Mouse (Mus musculus) limb, embryonic 11.5 days (tissue): ENCODE results near the gene 4921517D22Rik. TPM values are rescaled to one million over a fixed set of nuclear protein-coding genes. Genes with fewer than 3 reads are reported as not detected.
A peak's percentile ranks its signal among the peaks of the same experiment; 100 is the strongest.

Experiments used
- ATAC-seq: fragments of 200-750 bp; cut with Nextera tagmentation; 2 replicates; pipeline ENCODE4 v1.8.0; 2017; ENCODE audit warnings: low read depth; ENCODE audit not compliant: insufficient number of reproducible peaks, low FRiP score, low TSS enrichment
- DNase-seq: peaks from one replicate; pipeline ENCODE4 v3.0.0-alpha.2; 2015; ENCODE audit warnings: low spot score
- H3K27ac ChIP-seq: fragments of 300-500 bp; sonication (generic); replicated peaks from 2 replicates; pipeline ENCODE4 v1.5.1; 2014; ENCODE audit warnings: low read depth, mild to moderate bottlenecking, low read length
- H3K27me3 ChIP-seq: fragments of 300-500 bp; sonication (generic); 2 replicates; pipeline ENCODE4 v1.6.1; 2014; ENCODE audit warnings: mild to moderate bottlenecking, low read length, mixed read lengths; ENCODE audit not compliant: control insufficient read depth, insufficient read depth
- H3K36me3 ChIP-seq: fragments of 300-500 bp; sonication (generic); 2 replicates; pipeline ENCODE4 v1.6.1; 2014; ENCODE audit warnings: mild to moderate bottlenecking, low read length, moderate library complexity, mixed read lengths; ENCODE audit not compliant: control insufficient read depth, insufficient read depth
- H3K4me1 ChIP-seq: fragments of 300-500 bp; sonication (generic); 2 replicates; pipeline ENCODE4 v1.6.1; 2014; ENCODE audit warnings: low read length, mixed read lengths; ENCODE audit not compliant: control insufficient read depth, insufficient read depth
- H3K4me2 ChIP-seq: fragments of 300-500 bp; sonication (generic); 2 replicates; pipeline ENCODE4 v1.6.1; 2014; ENCODE audit warnings: low read depth, mild to moderate bottlenecking, moderate library complexity; ENCODE audit not compliant: severe bottlenecking
- H3K4me3 ChIP-seq: fragments of 300-500 bp; sonication (generic); 2 replicates; pipeline ENCODE4 v1.5.1; 2014; ENCODE audit warnings: low read depth, low read length
- H3K9ac ChIP-seq: fragments of 300-500 bp; sonication (generic); 2 replicates; pipeline ENCODE4 v1.6.1; 2014; ENCODE audit warnings: mild to moderate bottlenecking, low read length
- H3K9me3 ChIP-seq: fragments of 300-500 bp; sonication (generic); 2 replicates; pipeline ENCODE4 v1.6.1; 2016; ENCODE audit warnings: low read length; ENCODE audit not compliant: control insufficient read depth
- WGBS: fragments of 180-500 bp; shearing (Covaris S2); extraction: QIAGEN DNeasy Blood & Tissue Kit; methylation state at CpG from one replicate; pipeline ENCODE4 v1.1.7; 2014; 5-methylcytosine and 5-hydroxymethylcytosine counted together
- polyA plus RNA-seq: library from polyadenylated mRNA; unstranded; fragments of >200 nt; fragmentation: Nextera tagmentation; extraction: Ambion mirVana; gene quantifications from 2 replicates; pipeline ENCODE4 v1.2.1, GENCODE M21; 2014

Gene 4921517D22Rik
- polyA plus RNA-seq, 1 experiment from 2014 or later, result not detected

- Histone ChIP-seq H3K4me2 (no peak overlapping the region), H3K27ac (no peak overlapping the region), H3K27me3 (no peaks in the 10 kb centered on the region), H3K9me3 (no peaks in the 10 kb centered on the region), H3K36me3 (peaks cover 27% of the 10 kb centered on the region), H3K4me3 (no peak overlapping the region), H3K9ac (no peak overlapping the region), H3K4me1 (0 out of 2 replicates have a peak, but pooled peaks cover under 1% of the 10 kb centered on the region)
- 93% methylated on average over 12 of the region's 12 CpGs for WGBS
- DNase-seq (no peak), ATAC-seq (no peak)
Measured at GRCm38 (mm10) chr13:59661966-59662365, 31.9 kb downstream of the 4921517D22Rik start.

- no peaks in the 10 kb centered on the region for H3K9me3 ChIP-seq
- no peak overlapping the region for H3K9ac ChIP-seq
- H3K27ac ChIP-seq, result no peak overlapping the region
- no peak overlapping the region for H3K4me3 ChIP-seq
- no peaks in the 10 kb centered on the region for H3K27me3 ChIP-seq
- ATAC-seq, result no peak
- DNase-seq, result no peak
- 0 out of 2 replicates have a peak, but pooled peaks cover 4% of the 10 kb centered on the region for H3K4me1 ChIP-seq
- 93% methylated on average over 8 of the region's 8 CpGs for WGBS
- peaks cover 27% of the 10 kb centered on the region for H3K36me3 ChIP-seq
- H3K4me2 ChIP-seq, result no peak overlapping the region
Measured at GRCm38 (mm10) chr13:59661387-59661786, 32.5 kb downstream of the 4921517D22Rik start.

- Histone ChIP-seq H3K4me2 (no peak overlapping the region), H3K9me3 (no peaks in the 10 kb centered on the region), H3K36me3 (peaks cover 26% of the 10 kb centered on the region), H3K27me3 (no peaks in the 10 kb centered on the region), H3K9ac (no peak overlapping the region), H3K4me1 (0 out of 2 replicates have a peak, but pooled peaks cover 4% of the 10 kb centered on the region), H3K27ac (no peak overlapping the region), H3K4me3 (no peak overlapping the region)
- DNase-seq, result no peak
- WGBS, result 91% methylated on average over 3 of the region's 3 CpGs
- no peak for ATAC-seq
Measured at GRCm38 (mm10) chr13:59660371-59660770, 33.5 kb downstream of the 4921517D22Rik start.

GRCm38 (mm10) chr13:59657781-59658180, 36.1 kb downstream of the 4921517D22Rik start:
- no peak overlapping the region for H3K4me2 ChIP-seq
- H3K36me3 ChIP-seq, result peaks cover 12% of the 10 kb centered on the region
- H3K27me3 ChIP-seq, result no peaks in the 10 kb centered on the region
- no peaks in the 10 kb centered on the region for H3K9me3 ChIP-seq
- DNase-seq (no peak), ATAC-seq (no peak)
- H3K27ac ChIP-seq, result no peak overlapping the region
- H3K4me1 ChIP-seq, result 0 out of 2 replicates have a peak, but pooled peaks cover 4% of the 10 kb centered on the region
- 81% methylated on average over 5 of the region's 5 CpGs for WGBS
- H3K9ac ChIP-seq, result no peak overlapping the region
- H3K4me3 ChIP-seq, result no peak overlapping the region

GRCm38 (mm10) chr13:59656975-59657388, 36.9 kb downstream of the 4921517D22Rik start:
- Histone ChIP-seq H3K27me3 (no peaks in the 10 kb centered on the region), H3K9ac (no peak overlapping the region), H3K4me2 (no peak overlapping the region), H3K9me3 (no peaks in the 10 kb centered on the region), H3K4me1 (0 out of 2 replicates have a peak, but pooled peaks cover 4% of the 10 kb centered on the region), H3K27ac (peak overlapping the region; percentile 52; the same call in 1 of the 2 replicates), H3K36me3 (peaks cover 12% of the 10 kb centered on the region), H3K4me3 (no peak overlapping the region)
- DNase-seq (no peak), ATAC-seq (no peak)
- 76% methylated on average over 4 of the region's 4 CpGs for WGBS

- no peak overlapping the region for H3K4me3 ChIP-seq
- no peaks in the 10 kb centered on the region for H3K27me3 ChIP-seq
- peak overlapping the region; percentile 52; the same call in 1 of the 2 replicates for H3K27ac ChIP-seq
- no peak for DNase-seq
- 69% methylated on average over 10 of the region's 10 CpGs for WGBS
- H3K9ac ChIP-seq, result no peak overlapping the region
- H3K4me2 ChIP-seq, result no peak overlapping the region
- peaks cover 10% of the 10 kb centered on the region for H3K36me3 ChIP-seq
- no peak for ATAC-seq
- no peaks in the 10 kb centered on the region for H3K9me3 ChIP-seq
- 0 out of 2 replicates have a peak, but pooled peaks cover 4% of the 10 kb centered on the region for H3K4me1 ChIP-seq
Measured at GRCm38 (mm10) chr13:59656316-59656832, 37.5 kb downstream of the 4921517D22Rik start.

GRCm38 (mm10) chr13:59655718-59656315, 38.1 kb downstream of the 4921517D22Rik start:
- Histone ChIP-seq H3K27me3 (no peaks in the 10 kb centered on the region), H3K4me2 (no peak overlapping the region), H3K27ac (no peak overlapping the region), H3K4me1 (0 out of 2 replicates have a peak, but pooled peaks cover 4% of the 10 kb centered on the region), H3K36me3 (peaks cover 7% of the 10 kb centered on the region; the same call in 1 of the 2 replicates), H3K9me3 (no peaks in the 10 kb centered on the region), H3K4me3 (no peak overlapping the region), H3K9ac (no peak overlapping the region)
- no peak for DNase-seq
- WGBS, result 93% methylated on average over 15 of the region's 15 CpGs
- ATAC-seq, result no peak

DNA sequence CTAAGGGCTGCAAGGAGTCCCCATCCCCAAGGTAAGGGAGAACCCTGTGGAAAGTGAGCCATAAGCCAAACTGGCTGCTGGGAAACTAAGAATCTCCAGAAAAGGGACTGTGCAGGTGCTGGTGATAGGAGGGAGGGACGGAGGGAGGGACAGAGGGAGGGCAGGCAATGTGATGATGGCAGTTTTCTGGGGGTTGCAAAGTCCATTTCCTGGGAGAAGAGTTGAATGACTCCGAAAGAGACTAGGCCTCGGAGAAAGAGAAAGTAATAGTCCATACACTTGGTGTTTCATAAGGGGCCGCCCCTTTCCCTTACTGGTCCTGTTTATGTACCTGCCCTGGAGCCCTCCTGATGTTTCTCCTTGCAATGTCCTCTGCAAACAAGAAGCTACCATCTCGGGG, 39.4 kb downstream of the 4921517D22Rik start:
- DNase-seq (no peak), ATAC-seq (no peak)
- H3K9ac ChIP-seq, result no peak overlapping the region
- no peaks in the 10 kb centered on the region for H3K27me3 ChIP-seq
- H3K4me1 ChIP-seq, result 0 out of 2 replicates have a peak, but pooled peaks cover 4% of the 10 kb centered on the region
- H3K9me3 ChIP-seq, result no peaks in the 10 kb centered on the region
- no peak overlapping the region for H3K4me2 ChIP-seq
- H3K36me3 ChIP-seq, result peaks cover 8% of the 10 kb centered on the region; the same call in 1 of the 2 replicates
- H3K27ac ChIP-seq, result no peak overlapping the region
- H3K4me3 ChIP-seq, result no peak overlapping the region
- WGBS, result 92% methylated on average over 5 of the region's 5 CpGs
